Mouse (Mus musculus) embryonic facial prominence, embryonic 15.5 days (tissue): Measurements from ENCODE around the gene Prkg1. TPM values are rescaled to one million over a fixed set of nuclear protein-coding genes. Genes with fewer than 3 reads are reported as not detected.

Source experiments
- ATAC-seq: fragments of 200-750 bp; cut with Nextera tagmentation; 2 replicates; pipeline ENCODE4 v1.8.0; 2017; ENCODE audit warnings: low read depth, moderate TSS enrichment; ENCODE audit not compliant: insufficient number of reproducible peaks, low FRiP score, low TSS enrichment
- H3K27ac ChIP-seq: fragments of 300-500 bp; sonication (generic); replicated peaks from 2 replicates; pipeline ENCODE4 v1.5.1; 2015; ENCODE audit warnings: mild to moderate bottlenecking, inconsistent platforms
- H3K27me3 ChIP-seq: fragments of 300-500 bp; sonication (generic); 2 replicates; pipeline ENCODE4 v1.6.1; 2015; ENCODE audit warnings: inconsistent platforms
- H3K36me3 ChIP-seq: fragments of 300-500 bp; sonication (generic); 2 replicates; pipeline ENCODE4 v1.6.1; 2015; ENCODE audit warnings: mild to moderate bottlenecking, inconsistent platforms
- H3K4me1 ChIP-seq: fragments of 300-500 bp; sonication (generic); 2 replicates; pipeline ENCODE4 v1.6.1; 2015; ENCODE audit warnings: inconsistent platforms
- H3K4me2 ChIP-seq: fragments of 300-500 bp; sonication (generic); replicated peaks from 2 replicates; pipeline ENCODE4 v1.6.1; 2015; ENCODE audit warnings: mild to moderate bottlenecking, inconsistent platforms
- H3K4me3 ChIP-seq: fragments of 300-500 bp; sonication (generic); replicated peaks from 2 replicates; pipeline ENCODE4 v1.5.1; 2015; ENCODE audit warnings: mild to moderate bottlenecking, inconsistent platforms
- H3K9ac ChIP-seq: fragments of 300-500 bp; sonication (generic); 2 replicates; pipeline ENCODE4 v1.6.1; 2015; ENCODE audit warnings: inconsistent platforms
- H3K9me3 ChIP-seq: fragments of 300-500 bp; sonication (generic); replicated peaks from 2 replicates; pipeline ENCODE4 v1.6.1; 2016; ENCODE audit warnings: inconsistent platforms
- WGBS: fragments of 180-500 bp; shearing (Covaris S2); methylation state at CpG from one replicate; pipeline ENCODE4 v1.1.7; 2015; 5-methylcytosine and 5-hydroxymethylcytosine counted together
- polyA plus RNA-seq: library from polyadenylated mRNA; unstranded; fragments of >200 nt; fragmentation: Nextera tagmentation; extraction: Ambion mirVana; gene quantifications from 2 replicates; pipeline ENCODE4 v1.2.1, GENCODE M21; 2015

The Prkg1 gene
- polyA plus RNA-seq, 1 experiment from 2014 or later: 11.4 TPM

- H3K4me2 ChIP-seq: no peak overlapping the region
- H3K27ac ChIP-seq: no peak overlapping the region
- no peak overlapping the region for H3K4me3 ChIP-seq
- 56% methylated on average over 3 of the region's 3 CpGs for WGBS
- no peaks in the 10 kb centered on the region for H3K36me3 ChIP-seq
- ATAC-seq: no peak
- H3K9me3 ChIP-seq: no peaks in the 10 kb centered on the region
- H3K9ac ChIP-seq: no peak overlapping the region
- peaks cover 6% of the 10 kb centered on the region; the same call in 1 of the 2 replicates for H3K4me1 ChIP-seq
- no peaks in the 10 kb centered on the region for H3K27me3 ChIP-seq
These were observed 257.0 kb downstream of the Prkg1 start for GRCm38 (mm10) chr19:31507831-31508230.

- Histone ChIP-seq H3K27ac (no peak overlapping the region), H3K4me2 (no peak overlapping the region), H3K9me3 (no peaks in the 10 kb centered on the region), H3K27me3 (no peaks in the 10 kb centered on the region), H3K4me3 (no peak overlapping the region), H3K36me3 (no peaks in the 10 kb centered on the region), H3K4me1 (peaks cover 6% of the 10 kb centered on the region; the same call in 1 of the 2 replicates), H3K9ac (no peak overlapping the region)
- 36% methylated on average over 2 of the region's 2 CpGs for WGBS
- no peak for ATAC-seq
These were observed 258.5 kb downstream of the Prkg1 start for GRCm38 (mm10) chr19:31506296-31506695.

- 85% methylated on average over 2 of the region's 2 CpGs for WGBS
- no peaks in the 10 kb centered on the region for H3K36me3 ChIP-seq
- ATAC-seq: no peak
These were observed 259.8 kb downstream of the Prkg1 start for GRCm38 (mm10) chr19:31505041-31505440.

DNA sequence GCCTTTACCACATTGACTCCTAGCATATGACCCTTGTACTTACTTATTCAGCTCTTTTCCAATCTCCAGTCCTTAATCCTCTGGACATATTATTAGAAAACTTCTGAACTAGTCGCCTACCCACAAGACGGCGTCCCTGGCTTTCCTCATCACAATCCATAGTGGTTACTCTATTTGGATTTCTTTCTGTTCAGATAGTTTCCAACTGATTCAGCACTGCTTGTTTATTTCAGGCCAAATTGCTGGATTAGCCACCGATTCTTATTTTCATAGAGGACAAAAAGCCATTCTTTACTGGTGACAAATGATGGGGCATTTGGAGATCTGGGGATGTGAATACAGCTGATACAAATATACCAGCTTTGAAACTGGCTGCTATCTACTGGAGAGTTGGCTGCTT lies 267.4 kb downstream of the Prkg1 start:
- no peak overlapping the region for H3K9ac ChIP-seq
- ATAC-seq: no peak
- WGBS: 86% methylated on average over 4 of the region's 4 CpGs
- no peaks in the 10 kb centered on the region for H3K4me1 ChIP-seq
- H3K4me2 ChIP-seq: no peak overlapping the region
- H3K36me3 ChIP-seq: no peaks in the 10 kb centered on the region
- H3K9me3 ChIP-seq: no peaks in the 10 kb centered on the region
- H3K27me3 ChIP-seq: no peaks in the 10 kb centered on the region
- no peak overlapping the region for H3K4me3 ChIP-seq
- no peak overlapping the region for H3K27ac ChIP-seq

More at GRCm38 (mm10) chr19:31505041-31505440, 259.8 kb downstream of the Prkg1 start:
- H3K9ac ChIP-seq: no peak overlapping the region
- no peak overlapping the region for H3K4me2 ChIP-seq
- no peaks in the 10 kb centered on the region for H3K27me3 ChIP-seq
- H3K4me1 ChIP-seq: peaks cover 6% of the 10 kb centered on the region; the same call in 1 of the 2 replicates
- no peak overlapping the region for H3K4me3 ChIP-seq
- H3K27ac ChIP-seq: no peak overlapping the region
- H3K9me3 ChIP-seq: no peaks in the 10 kb centered on the region

GRCm38 (mm10) chr19:31489606-31490005 lies 275.2 kb downstream of the Prkg1 start:
- 81% methylated on average over 4 of the region's 4 CpGs for WGBS
- Histone ChIP-seq H3K36me3 (no peaks in the 10 kb centered on the region), H3K27ac (no peak overlapping the region), H3K27me3 (no peaks in the 10 kb centered on the region), H3K4me1 (no peaks in the 10 kb centered on the region), H3K4me2 (no peak overlapping the region), H3K9ac (no peak overlapping the region), H3K9me3 (no peaks in the 10 kb centered on the region), H3K4me3 (no peak overlapping the region)
- no peak for ATAC-seq

DNA sequence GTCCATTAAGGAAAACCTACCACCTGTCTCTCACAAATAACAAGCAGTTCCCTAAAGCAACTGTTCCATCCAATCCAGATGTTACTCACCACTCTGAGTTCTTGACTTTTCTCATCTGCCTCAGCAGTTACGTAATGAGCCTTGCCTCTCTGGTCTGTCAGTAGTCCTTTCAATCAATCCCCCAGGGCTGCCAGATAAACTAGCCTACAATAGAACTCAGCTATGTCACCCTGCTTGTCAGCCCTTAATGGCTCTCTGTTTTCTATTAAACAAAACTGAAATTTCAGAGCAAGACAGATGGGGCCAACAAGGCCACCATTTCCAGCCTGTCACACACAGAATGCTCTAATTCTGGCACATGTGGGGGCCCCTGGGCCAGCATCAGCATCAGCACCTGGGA lies 293.1 kb downstream of the Prkg1 start:
- Histone ChIP-seq H3K9me3 (no peaks in the 10 kb centered on the region), H3K4me3 (no peak overlapping the region), H3K27me3 (no peaks in the 10 kb centered on the region), H3K36me3 (no peaks in the 10 kb centered on the region), H3K9ac (no peak overlapping the region), H3K27ac (no peak overlapping the region), H3K4me1 (no peaks in the 10 kb centered on the region), H3K4me2 (no peak overlapping the region)
- WGBS: 26% methylated on average over 1 of the region's 1 CpGs
- ATAC-seq: no peak

DNA sequence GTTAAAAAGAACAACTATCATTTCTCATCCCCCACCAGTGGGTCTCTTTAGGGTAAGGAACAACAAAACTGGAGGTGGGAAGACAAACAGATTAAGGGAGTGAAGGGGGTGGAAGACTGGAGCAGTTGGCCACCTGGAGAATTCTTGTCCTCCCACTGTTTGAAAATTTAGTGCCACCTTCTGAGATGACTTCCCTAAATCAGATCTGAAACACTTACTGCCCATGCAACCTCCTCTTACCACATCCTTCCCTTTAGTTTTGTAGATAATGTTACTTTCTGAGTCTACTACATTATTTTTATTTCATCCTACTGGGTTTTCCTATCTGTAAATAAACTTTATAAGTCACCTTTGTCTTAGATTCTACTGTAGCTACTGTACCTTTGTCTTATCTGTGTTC lies 304.6 kb downstream of the Prkg1 start:
- H3K9ac ChIP-seq: no peak overlapping the region
- H3K27me3 ChIP-seq: no peaks in the 10 kb centered on the region
- no peak overlapping the region for H3K4me2 ChIP-seq
- no peak for ATAC-seq
- H3K9me3 ChIP-seq: no peaks in the 10 kb centered on the region
- H3K4me1 ChIP-seq: no peaks in the 10 kb centered on the region
- no peaks in the 10 kb centered on the region for H3K36me3 ChIP-seq
- no peak overlapping the region for H3K4me3 ChIP-seq
- no peak overlapping the region for H3K27ac ChIP-seq

GRCm38 (mm10) chr19:31444101-31444500 lies 320.7 kb downstream of the Prkg1 start:
- no peaks in the 10 kb centered on the region for H3K27me3 ChIP-seq
- H3K4me3 ChIP-seq: no peak overlapping the region
- no peak overlapping the region for H3K4me2 ChIP-seq
- no peaks in the 10 kb centered on the region for H3K9me3 ChIP-seq
- ATAC-seq: no peak
- no peak overlapping the region for H3K27ac ChIP-seq
- WGBS: 57% methylated on average over 1 of the region's 1 CpGs
- H3K36me3 ChIP-seq: no peaks in the 10 kb centered on the region
- H3K9ac ChIP-seq: no peak overlapping the region
- no peaks in the 10 kb centered on the region for H3K4me1 ChIP-seq

DNA sequence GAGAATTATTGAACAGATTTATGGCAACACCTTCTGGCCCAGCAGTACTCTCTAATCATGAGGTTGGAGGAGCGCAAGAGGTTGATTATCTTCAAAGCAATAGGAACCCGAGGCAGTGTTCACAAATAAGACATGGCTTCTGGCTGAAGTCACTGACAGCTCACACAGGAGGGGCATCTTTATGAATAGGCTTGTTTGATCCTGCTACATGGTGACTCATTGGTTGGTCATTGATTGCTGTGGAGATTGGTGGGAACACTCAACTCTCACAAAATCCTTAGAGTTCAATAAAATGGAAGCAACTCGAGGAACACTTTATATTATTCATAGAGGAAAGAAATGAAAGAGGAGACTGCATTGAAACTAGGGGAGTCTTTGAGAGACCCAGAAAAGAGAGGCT lies 322.5 kb downstream of the Prkg1 start:
- no peaks in the 10 kb centered on the region for H3K36me3 ChIP-seq

DNA sequence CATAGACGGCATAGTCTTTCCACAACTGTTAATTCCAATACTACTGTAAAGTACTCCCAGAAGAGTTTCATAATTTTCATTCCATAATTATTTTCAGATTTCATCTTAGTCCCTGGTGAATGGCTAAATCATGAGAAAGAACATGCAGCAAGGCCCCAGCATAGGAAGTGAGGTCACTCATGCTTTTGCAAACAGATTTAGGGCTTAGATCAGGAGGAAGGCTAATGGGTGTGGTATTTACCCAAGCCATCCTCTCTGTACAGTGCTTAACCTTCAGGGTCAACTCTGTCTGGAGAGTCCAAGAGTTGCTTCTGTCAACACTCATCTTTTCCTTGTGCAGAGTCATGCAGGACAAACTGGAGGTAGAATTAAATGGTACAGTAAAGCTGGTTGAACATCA lies 331.4 kb downstream of the Prkg1 start:
- Histone ChIP-seq H3K27me3 (no peaks in the 10 kb centered on the region), H3K4me3 (no peak overlapping the region), H3K4me2 (no peak overlapping the region), H3K27ac (no peak overlapping the region), H3K4me1 (no peaks in the 10 kb centered on the region), H3K36me3 (no peaks in the 10 kb centered on the region), H3K9ac (no peak overlapping the region), H3K9me3 (no peaks in the 10 kb centered on the region)
- ATAC-seq: no peak
- 68% methylated on average over 1 of the region's 1 CpGs for WGBS

More for the DNA sequence above, 322.5 kb downstream of the Prkg1 start:
- 66% methylated on average over 3 of the region's 3 CpGs for WGBS
- Histone ChIP-seq H3K9me3 (no peaks in the 10 kb centered on the region), H3K27me3 (no peaks in the 10 kb centered on the region), H3K9ac (no peak overlapping the region), H3K27ac (no peak overlapping the region), H3K4me2 (no peak overlapping the region), H3K4me3 (no peak overlapping the region), H3K4me1 (no peaks in the 10 kb centered on the region)
- ATAC-seq: no peak

DNA sequence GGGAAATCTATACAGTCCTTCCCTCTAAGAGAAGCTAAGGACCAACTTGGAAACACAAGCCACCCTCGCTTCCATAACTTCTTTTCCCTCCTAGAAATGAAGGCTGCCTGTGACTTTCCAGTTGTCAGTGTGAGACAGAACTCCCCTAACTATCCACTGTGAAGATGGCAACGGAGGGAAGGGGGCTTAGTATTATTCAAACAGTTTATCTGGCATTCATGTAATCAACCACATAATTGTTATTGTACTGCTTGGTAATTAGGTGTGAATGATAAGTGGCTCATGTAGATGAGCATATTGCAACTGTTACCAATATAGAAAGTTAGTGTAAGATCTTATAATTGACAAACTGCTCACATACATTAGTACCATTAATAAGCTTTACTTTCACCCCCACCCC lies 333.4 kb downstream of the Prkg1 start:
- Histone ChIP-seq H3K27me3 (no peaks in the 10 kb centered on the region), H3K27ac (no peak overlapping the region), H3K36me3 (no peaks in the 10 kb centered on the region), H3K4me3 (no peak overlapping the region), H3K9me3 (no peaks in the 10 kb centered on the region), H3K9ac (no peak overlapping the region), H3K4me1 (no peaks in the 10 kb centered on the region), H3K4me2 (no peak overlapping the region)
- no peak for ATAC-seq
- 85% methylated on average over 2 of the region's 2 CpGs for WGBS

- Histone ChIP-seq H3K27me3 (no peaks in the 10 kb centered on the region), H3K27ac (no peak overlapping the region), H3K9ac (no peak overlapping the region), H3K4me2 (no peak overlapping the region), H3K4me3 (no peak overlapping the region), H3K9me3 (no peaks in the 10 kb centered on the region), H3K36me3 (no peaks in the 10 kb centered on the region), H3K4me1 (peaks cover 11% of the 10 kb centered on the region; the same call in 1 of the 2 replicates)
- WGBS: 72% methylated on average over 5 of the region's 5 CpGs
- ATAC-seq: no peak
These were observed 338.7 kb downstream of the Prkg1 start for GRCm38 (mm10) chr19:31426142-31426541.
